Mouse (Mus musculus) heart, adult 2 months (tissue): Measurements from ENCODE around the gene D7Ertd443e.

Experiments used
- CTCF ChIP-seq: fragments of 200-600 bp; IDR thresholded peaks from 2 replicates; pipeline ENCODE4 v1.8.1; 2022; ENCODE audit warnings: antibody characterized with exemption, mild to moderate bottlenecking, moderate library complexity
- POLR2A ChIP-seq: fragments of 200-500 bp; IDR thresholded peaks from 2 replicates; pipeline ENCODE4 v1.6.1; 2011; ENCODE audit warnings: mild to moderate bottlenecking, low read depth, low read length, control low read depth; ENCODE audit not compliant: insufficient read depth

DNA sequence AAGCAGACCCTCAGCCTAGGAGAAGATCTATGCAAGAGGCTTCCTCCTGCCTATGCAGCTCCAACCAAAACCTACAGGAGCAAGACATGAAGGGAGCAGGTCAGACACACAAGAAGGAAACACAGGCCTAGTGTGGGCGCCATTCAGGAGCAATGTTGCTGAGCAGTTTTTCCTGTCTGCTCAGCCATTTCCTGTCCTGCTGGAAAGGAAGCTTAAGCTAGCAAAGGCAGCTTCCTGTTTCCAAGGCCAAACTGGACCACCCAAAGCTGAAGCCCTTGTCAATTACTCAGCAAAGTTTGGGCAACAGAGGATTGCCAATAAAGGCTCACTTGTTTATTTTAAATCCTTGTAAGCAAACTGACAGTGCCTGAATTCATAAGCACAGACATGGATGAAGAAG lies 142.7 kb downstream of the D7Ertd443e start:
- no peak for TF ChIP-seq CTCF
- TF ChIP-seq POLR2A = no peak
